Mouse (Mus musculus): Measurements from ENCODE around the gene Mvp. TPM values are rescaled to one million over a fixed set of nuclear protein-coding genes. Genes with fewer than 3 reads are reported as not detected.
A peak's percentile ranks its signal among the peaks of the same experiment; 100 is the strongest.

The Mvp gene
- total RNA-seq (2021), result 10 to 100 TPM in 1 of 2 experiments, 1 to 10 TPM in 1; 8.0 to 10.1 TPM
- long read RNA-seq, experiment 1, full-length matches to known transcripts, result 11 of 13 reads
- long read RNA-seq, experiment 1, partial matches to known transcripts, result 1 of 13 reads
- long read RNA-seq, experiment 1, other reads (novel, unspliced or antisense), result 1 of 13 reads
- long read RNA-seq, experiment 2, transcript Mvp-202 (15 exons, 2,837 nt), result major isoform, 11 of 15 reads
- long read RNA-seq, experiment 2, partial matches to known transcripts, result 3 of 15 reads
- long read RNA-seq, experiment 2, other reads (novel, unspliced or antisense), result 1 of 15 reads

- Histone ChIP-seq H3K4me3 (peak within 1 kb of the TSS; percentile 56), H3K27ac (peak within 1 kb of the TSS; percentile 99)
- no peak for TF ChIP-seq CTCF (conservative IDR thresholded peaks at IDR 0.05)
- DNase-seq (ENCODE audit: low spot score in 2 of 2), result no peak
Measured at GRCm38 (mm10) chr7:127014320-127014719, at the start of gene Mvp. Gene Mvp, minus strand, starts transcription at chr7:127014621.

- no peak for DNase-seq (ENCODE audit: low spot score in 2 of 2)
- no peak for TF ChIP-seq CTCF (conservative IDR thresholded peaks at IDR 0.05)
Measured at GRCm38 (mm10) chr7:127055026-127055585, 40.7 kb upstream of the Mvp start.

GRCm38 (mm10) chr7:127041851-127042672 is 27.6 kb upstream of the Mvp start, which contains the start of gene Kif22:
Gene Kif22, minus strand, starts transcription at chr7:127042471.
- TF ChIP-seq CTCF (conservative IDR thresholded peaks at IDR 0.05), result no peak
- peak; percentile 88 to 91 for DNase-seq (ENCODE audit: low spot score in 2 of 2)
- Histone ChIP-seq H3K4me3 (peak within 1 kb of the TSS; percentile 68), H3K27ac (peak within 1 kb of the TSS; percentile 89)

More at GRCm38 (mm10) chr7:127055026-127055585, 40.7 kb upstream of the Mvp start:
- Histone ChIP-seq H3K4me3 (no peak overlapping the region), H3K27ac (no peak overlapping the region)

- no peak for DNase-seq (ENCODE audit: low spot score in 2 of 2)
- H3K4me3 ChIP-seq, result no peak overlapping the region
- TF ChIP-seq CTCF (conservative IDR thresholded peaks at IDR 0.05), result no peak
- H3K27ac ChIP-seq, result no peak overlapping the region
Measured at GRCm38 (mm10) chr7:127031244-127031643, 16.8 kb upstream of the Mvp start.

GRCm38 (mm10) chr7:127030172-127030571 is 15.8 kb upstream of the Mvp start:
- Histone ChIP-seq H3K27ac (no peak overlapping the region), H3K4me3 (no peak overlapping the region)
- no peak for TF ChIP-seq CTCF (conservative IDR thresholded peaks at IDR 0.05)
- no peak for DNase-seq (ENCODE audit: low spot score in 2 of 2)

GRCm38 (mm10) chr7:127027885-127028284 is 13.5 kb upstream of the Mvp start:
- H3K27ac ChIP-seq, result peak overlapping the region; percentile 97
- DNase-seq (ENCODE audit: low spot score in 2 of 2), result peak in 1 of 2 experiments; percentile 26
- TF ChIP-seq CTCF (conservative IDR thresholded peaks at IDR 0.05), result no peak
- H3K4me3 ChIP-seq, result peak overlapping the region; percentile 83

GRCm38 (mm10) chr7:127026984-127027726 is 12.7 kb upstream of the Mvp start, which contains the start of gene Maz:
Gene Maz, minus strand, starts transcription at chr7:127027037.
- DNase-seq (ENCODE audit: low spot score in 2 of 2), result peak; percentile 99
- H3K4me3 ChIP-seq, result peak within 1 kb of the TSS; percentile 83

GRCm38 (mm10) chr7:127026616-127026983 is 12.2 kb upstream of the Mvp start:
- TF ChIP-seq CTCF (conservative IDR thresholded peaks at IDR 0.05), result no peak
- Histone ChIP-seq H3K4me3 (peak overlapping the region; percentile 83; the same call in 1 of the 2 replicates), H3K27ac (peak overlapping the region; percentile 97)
- no peak for DNase-seq (ENCODE audit: low spot score in 2 of 2)

More at GRCm38 (mm10) chr7:127026984-127027726, 12.7 kb upstream of the Mvp start, which contains the start of gene Maz:
- no peak; the same call in 1 of the 2 replicates for TF ChIP-seq CTCF (conservative IDR thresholded peaks at IDR 0.05)
- H3K27ac ChIP-seq, result peak within 1 kb of the TSS; percentile 97

GRCm38 (mm10) chr7:127026161-127026600 is 11.8 kb upstream of the Mvp start:
- H3K4me3 ChIP-seq, result peak overlapping the region; percentile 77
- peak in 1 of 2 experiments; percentile 59 for DNase-seq (ENCODE audit: low spot score in 2 of 2)
- TF ChIP-seq CTCF (conservative IDR thresholded peaks at IDR 0.05), result no peak
- peak overlapping the region; percentile 97 for H3K27ac ChIP-seq

- TF ChIP-seq CTCF (conservative IDR thresholded peaks at IDR 0.05), result no peak
- DNase-seq (ENCODE audit: low spot score in 2 of 2), result no peak
- H3K27ac ChIP-seq, result peak overlapping the region; percentile 97
Measured at GRCm38 (mm10) chr7:127025556-127026160, 11.2 kb upstream of the Mvp start.

GRCm38 (mm10) chr7:127024755-127025555 is 10.5 kb upstream of the Mvp start:
- TF ChIP-seq CTCF (conservative IDR thresholded peaks at IDR 0.05), result peak; percentile 68
- DNase-seq (ENCODE audit: low spot score in 2 of 2), result peak; percentile 76 to 81
- Histone ChIP-seq H3K4me3 (peak overlapping the region; percentile 77), H3K27ac (peak overlapping the region; percentile 97)

More at GRCm38 (mm10) chr7:127025556-127026160, 11.2 kb upstream of the Mvp start:
- H3K4me3 ChIP-seq, result peak overlapping the region; percentile 77
